Mouse (Mus musculus): ENCODE data around the gene Tekt4.

Tekt4 gene

DNA sequence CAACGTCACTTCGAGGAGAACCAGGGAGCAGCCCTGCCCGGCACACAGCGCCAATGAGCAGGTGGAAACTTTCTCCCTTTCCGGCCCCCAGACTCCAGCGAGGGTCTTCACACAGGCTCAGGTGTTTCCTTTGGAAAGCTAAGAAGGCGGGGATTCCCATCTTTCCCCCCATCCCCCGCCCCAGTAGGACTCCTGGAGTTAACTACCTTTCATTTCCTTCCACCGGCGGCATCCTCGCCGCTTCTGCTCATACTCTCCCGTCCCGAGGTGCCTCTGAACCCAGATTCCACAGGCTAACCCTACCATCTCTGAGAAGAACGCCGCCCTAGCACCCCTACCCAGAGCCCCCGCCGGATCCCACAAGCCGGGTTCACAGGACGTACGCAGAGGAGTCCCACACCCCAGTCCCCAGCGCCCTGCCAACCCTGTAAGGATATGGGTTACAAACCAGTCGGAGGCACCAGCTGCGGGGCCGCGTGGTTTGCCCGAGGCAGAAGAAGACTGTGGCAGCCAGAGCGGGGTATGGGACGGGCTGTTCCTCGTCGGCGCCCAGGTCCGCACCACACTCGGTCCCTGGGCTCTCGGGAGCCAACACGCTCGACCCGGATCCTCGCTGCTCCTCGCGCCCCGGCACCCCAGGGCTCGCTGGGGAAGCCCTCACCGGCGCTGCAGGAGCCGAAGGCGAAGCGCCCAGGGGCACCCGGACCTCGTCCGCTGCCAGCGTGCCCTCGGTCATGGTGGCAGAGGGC is 21.8 kb upstream of the Tekt4 start:
- DNase-seq (ENCODE audit: extremely low spot score, low read depth, low spot score), result no peak

DNA sequence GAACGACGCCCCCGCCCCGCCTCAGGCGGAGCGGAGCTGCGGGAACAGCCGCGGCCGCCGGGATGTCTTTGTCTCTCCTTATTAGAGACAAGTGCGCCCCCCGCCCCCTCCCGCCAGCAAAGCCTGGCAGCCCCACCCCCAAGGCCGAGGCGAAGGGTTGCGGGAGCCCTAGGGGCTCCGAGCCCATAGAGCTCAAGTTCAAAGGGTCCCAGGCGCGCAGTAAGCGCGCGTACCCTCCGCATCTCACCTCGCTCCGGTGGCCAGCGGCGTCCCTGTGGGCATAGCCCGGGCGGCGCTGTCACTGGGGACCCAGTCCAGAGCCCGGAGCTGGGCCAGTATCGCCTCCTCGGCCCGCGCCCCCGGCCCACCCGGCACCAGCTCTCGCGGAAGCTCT is 21.2 kb upstream of the Tekt4 start:
- DNase-seq (ENCODE audit: extremely low spot score, low read depth, low spot score), result no peak

DNA sequence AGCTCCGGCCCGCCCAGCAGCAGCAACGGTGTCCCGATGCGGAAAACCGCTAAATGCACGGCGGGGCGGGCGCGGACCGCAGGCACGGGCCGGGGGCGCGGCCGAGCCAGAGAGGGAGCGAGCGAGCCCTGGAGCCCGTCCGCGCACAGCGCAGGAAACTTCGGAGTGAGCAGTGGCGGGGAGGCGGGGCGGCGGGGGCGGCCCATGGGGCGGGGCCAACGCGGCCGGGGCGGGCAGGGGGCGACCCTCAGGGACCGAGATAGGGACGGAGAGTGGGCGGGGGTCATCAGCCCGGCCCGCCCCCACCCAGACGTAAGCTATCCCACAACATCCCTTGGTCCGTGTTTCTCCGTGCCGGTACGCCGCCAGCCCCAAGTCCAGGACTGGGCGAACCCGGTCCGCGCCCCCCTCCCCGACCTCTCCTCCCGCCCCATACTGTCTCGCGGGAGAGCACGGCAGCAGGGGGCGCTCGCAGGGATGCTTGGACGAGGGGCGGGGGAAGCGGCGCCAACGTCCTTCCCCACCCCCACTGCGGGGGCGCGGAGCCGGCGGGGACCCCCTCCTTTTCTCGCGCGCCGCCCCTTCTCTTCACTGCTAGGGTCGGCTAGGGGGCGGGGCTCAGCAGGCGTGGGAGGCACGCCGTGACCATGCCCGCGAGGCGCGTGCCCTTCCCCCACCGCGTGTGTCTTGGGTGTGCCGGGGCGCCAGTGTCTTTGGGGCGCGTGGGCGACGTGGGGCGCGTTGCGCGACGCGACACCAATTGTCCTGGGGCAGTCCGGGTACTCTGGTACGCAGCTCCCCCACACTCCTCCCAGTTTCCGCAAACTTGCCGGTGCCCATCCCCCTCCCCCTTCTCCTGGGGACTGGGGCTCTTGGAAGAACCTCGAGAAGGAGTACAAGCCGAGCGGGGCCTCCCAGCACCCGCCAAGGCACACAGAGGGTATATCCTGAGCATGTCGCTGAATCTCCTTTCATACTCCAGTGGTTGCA is 20.5 kb upstream of the Tekt4 start, which contains the start of gene Cacna1h:
TSS of gene Cacna1h (minus strand) at position 167 of the 990 bp plus-strand sequence.
- no peak for DNase-seq (ENCODE audit: extremely low spot score, low read depth, low spot score)

DNA sequence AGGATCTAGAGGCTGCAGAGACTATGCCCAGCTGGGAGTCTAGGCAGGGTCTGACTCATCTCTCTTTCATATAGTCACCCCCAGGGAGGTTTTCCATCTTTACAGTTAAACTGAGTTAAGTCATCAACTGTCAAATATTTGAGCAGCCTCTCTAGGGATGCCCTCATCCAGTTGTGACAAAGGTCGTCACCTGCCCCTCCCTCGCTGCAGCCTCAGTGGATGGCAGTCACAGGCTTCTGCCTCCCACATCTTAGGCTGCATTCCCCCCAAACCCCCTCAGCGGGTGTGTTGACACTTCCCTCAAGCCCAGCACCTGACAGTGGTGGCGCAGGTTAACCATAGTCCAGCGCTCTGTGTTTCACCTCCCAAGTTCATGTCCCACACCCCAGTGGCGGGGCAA is 13.0 kb upstream of the Tekt4 start:
- DNase-seq (ENCODE audit: extremely low spot score, low read depth, low spot score), result no peak

DNA sequence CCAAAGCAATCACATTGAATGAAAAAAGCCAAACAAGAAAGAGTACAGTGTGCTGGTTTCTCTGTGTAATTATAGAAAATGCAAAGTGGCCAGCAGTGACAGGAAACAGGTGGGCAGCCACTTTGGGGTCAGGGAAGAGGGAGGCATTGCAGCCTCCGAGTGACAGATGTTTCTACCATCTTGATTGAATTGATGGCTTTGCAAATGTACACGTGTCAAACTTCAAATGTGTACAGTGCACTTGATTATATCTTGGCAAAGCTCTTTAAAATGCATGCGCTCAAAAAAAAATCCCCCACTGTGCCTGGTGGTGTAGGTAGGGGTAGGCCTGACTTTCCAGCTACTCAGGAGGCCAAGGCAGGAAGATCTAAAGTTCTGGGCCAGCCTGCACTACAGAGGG is 11.5 kb upstream of the Tekt4 start:
- no peak for DNase-seq (ENCODE audit: extremely low spot score, low read depth, low spot score)

DNA sequence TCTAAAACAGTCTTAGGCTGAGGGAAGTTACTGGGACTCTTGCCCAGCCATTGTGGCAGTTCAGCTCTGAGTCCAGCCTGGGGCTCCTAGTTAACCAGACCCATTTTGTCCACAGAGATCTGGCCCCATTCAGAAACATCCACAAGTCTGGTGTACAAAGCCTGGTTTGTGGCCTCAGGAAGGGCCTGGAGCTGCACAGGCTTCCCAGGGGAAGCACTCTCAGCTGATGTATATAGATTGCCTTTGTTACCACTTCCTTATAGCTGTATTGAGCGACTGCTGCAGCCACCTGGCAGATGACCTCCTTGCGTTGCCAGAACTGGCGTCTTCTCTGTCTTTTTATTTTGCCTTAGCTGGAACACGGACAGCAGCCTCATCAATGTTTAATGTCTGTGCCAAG is 9.3 kb upstream of the Tekt4 start:
- DNase-seq (ENCODE audit: extremely low spot score, low read depth, low spot score), result no peak

DNA sequence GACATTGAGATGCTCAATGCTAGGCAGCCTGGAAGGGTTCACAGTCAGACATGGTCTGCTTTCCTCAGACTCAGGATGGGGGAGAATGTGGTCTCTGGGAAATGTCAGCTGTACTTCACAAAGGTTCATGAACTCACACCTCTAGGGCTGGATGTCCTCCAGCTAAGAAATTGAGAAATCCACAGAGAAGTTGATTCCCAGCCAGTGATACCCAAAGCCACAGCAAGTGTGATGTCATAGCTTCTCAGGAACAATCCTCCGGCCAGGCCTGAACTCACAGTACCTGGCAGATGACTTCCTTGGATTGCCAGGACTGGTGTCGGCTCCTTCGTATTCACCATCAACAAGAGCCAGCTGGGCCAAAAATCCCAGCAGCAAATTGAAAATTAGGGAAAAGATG is 8.6 kb upstream of the Tekt4 start:
- no peak for DNase-seq (ENCODE audit: extremely low spot score, low read depth, low spot score)

DNA sequence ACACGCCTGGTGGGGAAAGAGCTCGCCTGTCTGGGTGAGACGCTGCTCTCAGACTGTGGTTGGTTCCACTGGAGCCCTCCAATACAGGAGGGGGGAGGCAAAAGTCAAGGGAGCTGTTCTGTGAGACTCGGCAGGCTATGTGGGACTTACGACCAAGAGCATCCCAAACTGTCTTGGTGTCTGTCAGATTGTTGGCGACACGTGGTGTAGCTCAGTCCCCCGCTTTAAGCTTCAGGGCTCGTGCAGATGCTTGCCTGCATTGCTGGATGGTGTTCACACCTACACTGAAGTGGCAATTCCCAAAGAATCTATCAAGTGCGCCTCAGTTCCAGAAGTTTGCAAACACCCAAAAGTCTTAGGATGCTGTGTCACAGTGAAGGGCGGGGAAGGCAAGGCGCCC is 6.5 kb upstream of the Tekt4 start:
- no peak for DNase-seq (ENCODE audit: extremely low spot score, low read depth, low spot score)

DNA sequence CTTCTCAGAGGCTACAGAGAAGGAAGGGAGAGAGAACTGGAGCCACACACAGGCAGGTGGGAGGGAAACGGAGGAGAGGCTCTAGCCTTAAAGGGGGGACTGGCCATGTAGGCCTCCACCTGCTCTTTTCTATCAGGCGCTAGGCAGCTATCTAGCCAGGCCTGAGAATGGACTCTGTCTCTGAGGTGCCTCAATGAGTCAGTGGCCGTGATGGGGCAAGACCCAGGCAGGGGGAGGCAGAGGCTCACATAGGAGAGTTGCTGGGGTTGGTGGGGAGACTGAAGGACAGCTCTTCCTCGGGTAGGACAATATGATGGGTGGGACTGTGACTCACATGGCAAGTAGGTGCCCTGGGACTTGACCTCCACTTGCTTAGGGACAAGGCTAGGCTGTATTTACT is 4.1 kb upstream of the Tekt4 start:
- no peak for DNase-seq (ENCODE audit: extremely low spot score, low read depth, low spot score)

DNA sequence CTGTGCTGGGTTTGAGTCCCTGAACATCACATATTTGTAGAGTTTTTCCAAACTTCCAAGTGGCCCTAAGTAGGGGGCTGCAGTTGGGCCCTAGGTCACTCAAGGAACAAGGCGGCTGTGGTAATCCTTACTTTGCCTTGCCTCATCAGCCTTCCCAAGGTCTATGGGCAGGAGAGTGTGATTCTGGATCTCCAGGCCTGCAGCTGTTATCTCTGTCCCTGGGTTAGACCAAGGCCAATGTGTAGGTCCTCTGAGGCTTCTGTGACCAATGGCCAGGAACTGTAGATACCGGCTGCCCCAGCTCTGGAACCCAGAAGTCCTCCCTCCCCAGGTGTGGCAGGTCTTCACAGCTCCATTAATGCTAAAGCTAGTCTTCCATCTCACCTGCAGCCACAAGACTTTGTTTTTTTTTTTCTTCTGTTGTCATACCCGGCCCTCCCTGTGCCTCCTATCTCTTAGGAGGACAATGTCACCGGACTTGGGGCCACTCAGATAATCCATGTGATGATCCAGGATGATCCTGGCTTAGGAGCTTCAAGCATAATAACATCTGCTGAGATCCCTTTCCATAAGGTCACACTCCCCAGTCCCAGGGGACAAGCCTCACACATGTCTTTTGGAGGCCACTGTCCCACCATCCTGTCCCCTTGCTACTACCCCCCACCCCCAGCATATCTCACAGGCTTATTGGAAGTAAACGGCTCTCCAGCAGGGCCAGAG is 2.0 kb upstream of the Tekt4 start:
- no peak for DNase-seq (ENCODE audit: extremely low spot score, low read depth, low spot score)

DNA sequence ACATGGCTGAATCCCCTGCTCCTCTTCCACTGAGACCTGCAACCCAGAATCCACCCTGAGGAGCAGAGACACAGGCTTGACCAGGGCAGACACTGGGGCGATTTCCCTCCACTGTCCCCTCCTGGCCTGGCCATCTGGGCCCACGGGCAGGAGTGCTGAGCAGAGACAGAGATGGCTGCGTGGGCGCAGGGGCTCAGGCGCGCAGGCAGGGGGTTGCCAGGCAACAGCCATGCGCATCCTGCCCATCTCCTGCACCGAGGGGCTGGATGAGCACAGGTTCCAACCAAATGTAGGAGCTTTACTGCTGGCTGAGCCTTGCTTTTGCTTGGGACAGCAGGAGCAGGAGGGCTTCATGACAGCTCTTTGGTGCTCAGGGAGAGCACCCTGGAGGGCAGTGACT is 2.1 kb downstream of the Tekt4 start:
- no peak for DNase-seq (ENCODE audit: extremely low spot score, low read depth, low spot score)

DNA sequence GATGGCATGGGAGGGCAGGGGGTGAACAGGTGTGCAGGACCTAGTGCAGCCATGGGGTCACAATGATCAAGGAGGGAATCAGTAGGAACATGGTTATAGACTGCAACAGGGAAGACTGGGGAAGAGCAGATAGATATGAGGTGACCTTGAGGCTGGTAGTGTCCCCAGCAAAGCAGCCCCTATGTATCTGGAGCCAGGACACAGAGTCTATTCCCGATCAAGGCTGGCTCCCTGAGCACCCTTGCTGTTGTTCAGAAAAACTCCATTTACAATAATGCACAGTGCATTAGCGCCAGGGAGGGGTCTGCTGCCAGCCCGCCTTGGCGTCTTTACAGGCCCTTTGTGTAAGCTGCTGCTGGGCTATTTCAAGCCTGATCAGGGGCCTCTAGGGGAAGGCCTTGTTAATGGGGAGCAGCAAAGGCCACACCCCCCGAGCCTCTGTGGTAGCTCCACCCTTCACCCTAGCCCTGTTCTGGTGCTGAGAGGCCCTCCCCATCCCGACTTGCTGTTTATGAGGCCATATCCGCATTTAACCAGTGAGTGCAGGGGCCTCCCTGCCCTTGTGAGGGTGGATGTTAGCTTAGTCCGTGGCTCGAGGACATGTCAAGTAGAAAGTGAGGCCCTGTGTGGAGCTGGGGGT is 7.9 kb downstream of the Tekt4 start:
- DNase-seq (ENCODE audit: extremely low spot score, low read depth, low spot score), result no peak

DNA sequence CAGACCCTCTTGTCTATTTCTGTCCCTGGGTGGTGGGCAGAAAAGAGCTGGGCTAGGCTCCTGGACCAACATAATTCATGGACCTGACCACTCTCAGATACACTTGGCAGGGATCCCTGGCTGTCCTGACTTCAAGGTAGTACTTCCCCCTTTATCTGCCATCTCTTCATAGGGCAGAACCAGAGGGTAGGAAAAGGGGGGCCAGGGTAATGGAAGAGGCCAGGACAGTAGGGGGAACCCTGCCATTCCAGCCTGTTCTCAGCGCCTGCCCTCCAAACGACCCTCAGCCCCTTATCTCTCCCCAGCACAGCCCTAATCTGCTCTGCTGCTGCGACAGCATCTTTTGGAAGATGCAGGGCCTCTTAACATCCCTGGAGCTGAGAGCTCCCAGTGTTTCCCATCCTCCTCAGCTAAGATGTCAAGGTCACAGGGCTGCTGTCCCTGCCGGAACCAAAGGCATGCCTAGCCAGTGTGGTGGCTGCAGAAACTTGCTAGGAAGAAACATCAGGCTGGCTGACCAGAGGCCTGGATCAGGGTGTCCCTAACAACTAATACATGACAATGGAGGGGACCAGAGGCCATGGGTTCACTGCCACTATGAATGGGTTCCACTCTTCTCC is 9.0 kb downstream of the Tekt4 start:
- no peak for DNase-seq (ENCODE audit: extremely low spot score, low read depth, low spot score)

DNA sequence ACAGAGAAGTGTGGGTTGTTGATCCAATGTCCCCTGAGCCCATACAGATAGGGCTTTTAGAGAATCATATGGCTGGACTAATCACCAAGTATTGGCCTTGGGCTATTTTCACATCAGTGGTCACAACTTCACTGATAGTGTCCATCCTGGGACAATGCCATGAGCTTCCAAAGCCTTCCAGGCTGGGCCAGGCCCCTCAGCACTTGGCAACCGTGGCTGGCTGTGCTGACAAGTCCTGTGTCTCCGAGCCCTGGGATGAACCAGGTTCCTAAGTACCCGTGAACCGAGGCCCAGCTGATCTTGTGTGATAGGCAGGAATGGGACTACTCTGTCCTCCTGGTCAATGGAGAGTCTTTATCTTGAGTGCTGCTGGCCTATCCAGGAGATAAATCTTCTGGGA is 9.7 kb downstream of the Tekt4 start:
- DNase-seq (ENCODE audit: extremely low spot score, low read depth, low spot score), result no peak

DNA sequence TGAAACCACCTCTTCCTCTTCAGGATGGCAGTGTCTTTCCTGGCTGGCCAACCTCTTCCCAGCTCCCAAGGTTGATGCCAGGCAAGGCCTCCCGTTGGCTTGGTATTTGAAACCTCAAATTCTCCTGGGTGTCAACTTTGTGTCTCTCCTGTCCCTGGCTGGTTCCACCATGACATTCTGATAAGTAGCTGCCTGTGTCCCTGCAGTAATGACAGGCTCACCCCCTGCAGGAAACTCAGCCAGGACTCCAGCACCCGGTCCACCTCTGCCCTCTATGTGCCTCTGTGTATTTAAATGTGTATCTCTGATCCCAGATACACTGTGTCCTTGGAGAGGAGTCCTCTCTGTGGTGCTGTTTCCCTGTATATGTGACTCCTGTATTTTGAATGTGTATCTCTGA is 11.8 kb downstream of the Tekt4 start:
- no peak for DNase-seq (ENCODE audit: extremely low spot score, low read depth, low spot score)

DNA sequence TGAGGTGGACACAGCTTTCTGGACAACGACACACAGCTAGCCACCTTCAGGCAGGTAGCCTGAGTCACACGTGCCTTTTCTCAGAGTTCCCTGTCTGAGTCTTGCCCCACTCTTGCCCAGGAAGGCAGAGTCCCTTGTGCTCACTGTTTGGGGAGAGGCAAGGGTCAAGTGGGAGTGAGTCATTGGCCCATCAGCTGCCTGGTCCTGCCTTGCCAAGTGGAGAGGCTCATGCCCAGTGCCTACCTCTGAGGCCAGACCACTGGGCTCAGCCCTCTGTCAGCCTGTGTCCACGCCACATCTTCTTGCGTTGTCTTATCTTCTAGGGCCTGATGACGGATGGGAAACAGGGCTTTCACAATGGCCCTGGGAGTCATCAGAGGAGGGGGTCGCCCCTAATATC is 13.4 kb downstream of the Tekt4 start:
- DNase-seq (ENCODE audit: extremely low spot score, low read depth, low spot score), result no peak

DNA sequence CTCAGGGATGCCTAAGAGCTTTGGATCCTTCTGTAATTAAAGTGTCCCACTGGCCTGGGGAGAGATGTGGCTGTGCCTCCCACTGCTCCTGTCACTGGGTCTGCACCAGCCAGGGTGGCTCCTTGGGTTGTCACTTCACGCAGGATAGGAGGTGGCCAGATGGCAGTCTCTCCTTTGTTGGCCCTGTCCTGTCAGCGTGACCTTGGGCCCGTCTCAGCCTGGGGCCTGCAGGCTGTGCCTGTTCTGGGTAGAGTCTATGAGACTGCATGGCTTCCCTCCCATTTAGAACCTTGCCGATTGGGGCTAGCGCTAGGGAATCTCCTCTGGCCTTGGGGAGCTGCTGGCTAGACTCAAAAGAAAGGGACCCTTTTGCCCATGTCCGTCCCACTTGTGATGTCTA is 13.9 kb downstream of the Tekt4 start:
- DNase-seq (ENCODE audit: extremely low spot score, low read depth, low spot score), result no peak

DNA sequence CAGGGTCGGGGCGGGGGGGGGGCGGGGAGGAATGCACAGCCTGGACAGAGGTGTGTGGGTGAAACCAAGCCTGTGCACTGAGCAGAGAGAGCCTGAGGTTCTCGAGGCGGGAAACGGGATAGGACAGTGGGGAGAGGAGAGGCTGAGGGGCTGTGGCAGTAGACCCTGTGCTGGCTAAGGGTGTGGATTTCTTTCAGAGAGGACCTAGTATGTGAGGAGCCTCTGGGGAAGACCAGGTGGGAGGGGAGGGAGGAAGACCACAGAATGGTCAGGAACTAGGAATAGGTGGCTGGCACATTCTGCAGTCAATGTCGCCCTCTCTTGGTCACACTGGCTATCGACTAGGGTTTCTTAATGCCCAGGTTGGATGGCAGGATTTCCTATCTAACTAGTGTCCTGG is 15.4 kb downstream of the Tekt4 start:
- peak; percentile 39 for DNase-seq (ENCODE audit: extremely low spot score, low read depth, low spot score)

DNA sequence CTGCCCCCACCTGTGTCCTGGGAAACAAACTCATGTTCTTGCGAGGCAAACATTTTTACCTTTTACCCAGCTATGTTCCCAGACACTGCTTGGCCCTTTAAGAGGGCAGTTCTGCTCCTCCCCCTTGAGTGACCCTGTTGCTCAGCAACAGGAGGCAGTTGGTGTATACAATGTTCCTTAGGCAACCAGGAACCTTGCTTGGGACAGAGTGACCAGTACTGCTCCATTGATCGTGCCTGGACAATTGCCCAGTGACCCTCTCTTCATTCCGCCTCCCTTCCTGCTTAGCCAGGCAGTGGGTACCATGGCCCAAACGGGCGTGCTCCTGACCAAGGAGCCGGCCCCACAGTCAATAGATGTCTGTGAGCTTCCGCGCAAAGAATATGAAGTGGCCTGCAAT is 17.0 kb downstream of the Tekt4 start:
- no peak for DNase-seq (ENCODE audit: extremely low spot score, low read depth, low spot score)

DNA sequence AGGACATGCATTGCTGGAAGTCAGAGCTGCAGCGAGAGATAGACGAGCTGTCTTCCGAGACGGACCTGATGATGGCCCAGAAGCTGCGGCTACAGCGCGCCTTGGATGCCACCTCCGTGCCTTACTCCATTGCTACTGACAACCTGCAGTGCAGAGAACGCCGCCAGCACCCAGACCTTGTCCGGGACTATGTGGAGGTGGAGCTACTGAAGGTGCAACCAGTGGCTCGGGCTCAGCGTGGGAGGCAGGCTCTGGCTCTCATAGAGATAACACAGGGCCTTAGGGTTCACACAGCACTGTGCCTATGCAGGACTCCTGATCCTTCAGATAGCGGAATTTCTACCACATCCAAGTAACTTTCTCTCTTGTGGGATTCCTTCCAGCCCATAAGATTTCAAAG is 17.6 kb downstream of the Tekt4 start:
- no peak for DNase-seq (ENCODE audit: extremely low spot score, low read depth, low spot score)
